Mouse (Mus musculus): ENCODE measurements around the gene Pycr2.

DNA sequence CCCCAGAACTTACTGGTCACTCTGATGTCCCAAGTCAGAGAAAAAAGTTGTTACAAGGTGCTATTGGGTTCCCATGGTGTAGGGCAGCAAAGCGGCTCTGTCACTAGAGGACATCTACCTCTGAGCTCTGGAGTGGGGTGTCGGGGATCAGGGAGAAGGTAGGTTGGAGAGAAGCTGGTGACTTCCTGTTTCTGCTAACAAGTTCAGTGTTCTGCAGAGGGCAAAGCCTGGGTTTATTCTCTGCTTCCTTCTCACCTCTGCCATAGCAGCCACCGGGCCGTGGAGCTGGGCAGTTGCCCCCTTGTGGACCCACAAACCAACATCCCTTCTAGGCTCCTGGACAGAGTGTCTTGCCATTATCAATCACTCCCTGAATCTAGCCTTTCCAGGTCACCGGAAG lies 8.7 kb downstream of the Pycr2 start:
- TF ChIP-seq CTCF (IDR thresholded peaks at IDR 0.05; ENCODE audit: control insufficient read depth, insufficient read depth, insufficient replicate concordance, low read depth, low read length) (no peak), POLR2A (IDR thresholded peaks at IDR 0.05; ENCODE audit: control insufficient read depth, low read depth, low read length) (no peak)

Data from testis, adult 2 months (tissue).